Mouse (Mus musculus): ENCODE data around the gene Ak3.

The Ak3 gene

GRCm38 (mm10) chr19:29047334-29048170 lies at the start of gene Ak3:
Ak3 (minus strand) TSS chr19:29047961.
- peak; percentile 72 for DNase-seq (ENCODE audit: low spot score)

DNA sequence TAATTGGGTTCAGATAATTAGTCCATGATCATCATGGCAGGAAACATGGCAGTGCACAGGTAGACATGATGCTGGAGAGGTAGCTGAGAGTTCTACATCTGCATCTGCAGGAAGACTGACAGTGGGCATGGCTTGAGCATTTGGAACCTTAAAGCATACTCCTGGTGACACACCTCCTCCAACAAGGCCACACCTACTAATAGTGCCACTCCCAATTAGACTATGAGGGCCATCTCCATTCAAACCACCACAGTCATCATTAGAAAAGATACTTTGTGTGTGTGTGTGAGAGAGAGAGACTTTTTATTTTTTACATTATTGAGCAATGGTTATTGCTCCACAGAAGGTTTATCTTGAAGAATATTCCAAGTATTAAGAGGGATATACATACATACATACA lies 44.4 kb upstream of the Ak3 start:
- DNase-seq (ENCODE audit: low spot score): no peak

DNA sequence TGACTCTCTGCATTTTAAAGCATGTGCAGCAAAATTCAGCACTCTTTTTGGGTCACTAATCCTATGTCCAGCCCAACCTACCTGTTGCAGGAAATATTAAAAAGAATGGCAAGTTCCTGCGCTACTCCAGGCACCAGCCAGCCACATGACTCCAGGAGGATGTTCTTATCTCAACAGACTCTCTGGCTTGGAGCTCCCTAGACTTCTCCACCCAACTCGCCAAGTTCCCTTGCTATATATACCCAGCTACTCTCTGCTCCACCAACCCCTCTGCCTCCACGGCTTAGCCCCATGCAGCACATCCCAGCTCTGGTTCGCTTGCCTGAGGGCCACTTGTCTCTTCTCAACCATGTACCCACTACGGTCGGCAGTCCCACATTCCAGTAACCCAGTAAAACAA lies 40.9 kb upstream of the Ak3 start:
- no peak for DNase-seq (ENCODE audit: low spot score)

- DNase-seq (ENCODE audit: low spot score): no peak
Observed at GRCm38 (mm10) chr19:29074802-29075201, 27.0 kb upstream of the Ak3 start.

DNA sequence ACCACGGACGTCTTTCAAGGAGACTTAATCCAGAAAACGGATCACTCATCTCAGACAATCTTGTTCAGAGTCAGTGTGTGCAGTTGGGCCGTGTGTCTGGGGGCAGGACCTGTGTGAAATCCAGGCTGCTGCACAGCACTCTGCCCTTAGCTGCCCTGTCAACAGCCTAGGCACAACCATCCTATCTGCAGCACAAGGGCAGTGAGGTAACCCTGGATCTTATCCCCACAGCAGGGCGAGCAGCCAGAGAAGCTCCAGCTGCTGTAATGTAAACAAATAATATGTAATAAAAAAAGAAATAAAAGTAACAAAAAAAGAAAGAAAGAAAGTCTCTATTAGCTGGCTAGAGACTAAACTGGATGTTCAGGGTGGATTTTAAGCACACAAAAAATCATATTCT lies 21.4 kb upstream of the Ak3 start:
- DNase-seq (ENCODE audit: low spot score): no peak

DNA sequence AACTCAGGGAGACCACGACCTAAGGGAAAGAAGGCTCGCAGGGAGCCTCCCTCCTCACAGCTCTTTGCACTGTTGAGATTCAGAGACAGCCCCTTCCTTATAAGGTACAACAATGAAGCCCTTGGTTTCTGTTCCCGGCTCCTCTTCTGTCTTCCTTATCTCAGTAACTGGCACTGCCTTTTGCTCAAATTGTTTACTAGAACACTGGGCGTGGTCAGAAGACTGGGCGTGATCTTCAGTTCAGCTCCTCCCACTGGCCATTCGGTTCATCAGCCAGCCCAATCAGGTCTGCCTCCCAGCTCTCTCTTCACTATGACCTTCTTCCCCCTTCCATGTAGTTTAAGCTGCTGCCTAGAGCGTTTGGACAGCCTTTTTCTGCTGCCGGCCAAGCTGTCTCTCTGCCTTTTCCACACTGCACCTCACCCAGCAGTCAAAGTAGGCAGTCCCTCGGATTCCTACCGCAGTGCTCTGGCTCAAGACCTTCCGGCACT lies 19.3 kb upstream of the Ak3 start:
- DNase-seq (ENCODE audit: low spot score): peak; percentile 49

DNA sequence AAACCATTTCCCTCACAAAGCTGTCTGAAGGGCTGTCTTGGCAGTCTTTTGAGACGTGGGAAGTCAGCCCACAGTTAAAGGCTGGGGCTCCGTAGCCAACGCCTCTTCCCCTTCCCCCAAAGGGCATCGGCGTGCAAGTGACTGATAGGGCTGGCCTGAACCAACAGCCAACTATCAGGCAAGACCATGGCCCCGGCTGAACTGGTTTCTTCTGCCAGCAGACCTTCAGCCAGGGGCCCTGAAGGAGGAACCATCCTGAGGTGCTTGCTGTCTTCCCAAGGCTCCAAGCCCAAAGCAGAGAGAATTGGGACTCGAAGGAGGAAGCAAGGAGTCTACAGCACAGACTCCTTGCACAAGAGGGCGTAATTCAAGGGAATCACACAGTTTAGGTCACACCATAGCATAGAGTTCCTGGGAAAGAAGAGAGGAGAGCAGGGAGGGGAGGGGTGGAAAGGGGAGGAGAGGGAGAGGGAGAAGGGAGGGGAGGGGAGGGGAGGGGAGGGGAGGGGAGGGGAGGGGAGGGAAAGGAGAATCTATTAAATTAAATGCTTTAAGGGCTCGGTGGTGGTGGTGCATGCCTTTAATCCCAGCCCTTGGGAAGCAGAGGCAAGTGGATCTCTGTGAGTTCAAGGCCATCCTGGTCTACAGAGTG lies 16.8 kb upstream of the Ak3 start:
- peak; percentile 29 for DNase-seq (ENCODE audit: low spot score)

DNA sequence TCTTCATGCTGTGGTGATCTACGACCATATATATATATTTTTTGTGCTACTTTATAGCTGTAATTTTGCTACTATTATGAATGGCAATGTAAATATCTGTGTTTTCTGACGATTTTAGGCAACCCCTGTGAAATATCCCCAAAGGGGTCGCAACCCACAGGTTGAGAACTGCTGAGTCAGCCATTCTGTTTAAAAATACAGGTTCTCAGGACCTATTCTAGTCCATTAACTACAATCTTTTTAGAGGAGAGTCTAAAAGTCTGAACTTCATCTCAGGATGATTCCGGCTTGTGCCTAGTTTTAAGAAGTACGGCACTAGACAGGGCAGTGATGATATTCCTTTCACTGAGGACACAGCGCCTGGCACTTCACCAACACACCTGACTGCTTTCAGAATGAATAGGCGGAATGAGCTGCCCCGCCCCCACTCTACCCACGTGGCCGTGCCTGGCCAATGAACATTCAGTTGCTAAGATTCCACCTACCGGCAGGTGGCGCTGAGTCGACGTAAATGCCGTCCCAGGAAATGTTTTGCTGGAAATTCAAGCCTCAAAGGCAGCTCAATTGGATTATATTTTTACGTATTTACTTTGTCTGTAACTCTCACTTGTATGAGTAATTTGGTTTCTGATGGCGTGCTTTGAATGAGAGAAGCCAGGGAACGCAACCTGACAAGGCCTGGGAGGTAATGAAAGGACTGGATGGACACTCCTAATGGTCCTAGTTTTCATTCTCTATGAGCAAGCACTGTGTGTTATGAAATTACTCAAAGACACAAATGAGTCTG lies 16.0 kb upstream of the Ak3 start:
- peak; percentile 97 for DNase-seq (ENCODE audit: low spot score)

DNA sequence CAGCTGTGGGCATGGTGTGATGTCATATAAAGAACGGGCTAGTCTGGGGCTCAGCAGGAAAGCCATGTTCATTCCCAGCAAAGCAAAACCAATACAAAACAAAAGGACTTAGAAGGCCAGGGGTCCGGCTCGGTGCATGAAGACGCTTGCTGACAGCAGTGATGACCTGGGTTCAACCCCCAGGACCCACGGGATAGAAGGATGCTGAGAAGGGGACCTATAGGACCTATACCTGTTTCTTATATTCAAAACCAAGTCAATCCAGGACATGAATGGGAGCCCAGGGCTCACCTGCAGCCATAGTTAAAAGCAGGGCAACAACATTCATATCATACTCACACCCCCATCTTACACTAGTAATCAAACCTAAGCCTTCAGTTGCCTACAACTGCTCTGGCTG lies 15.2 kb upstream of the Ak3 start:
- no peak for DNase-seq (ENCODE audit: low spot score)

- DNase-seq (ENCODE audit: low spot score): no peak
Observed at GRCm38 (mm10) chr19:29060299-29060698, 12.5 kb upstream of the Ak3 start.

DNA sequence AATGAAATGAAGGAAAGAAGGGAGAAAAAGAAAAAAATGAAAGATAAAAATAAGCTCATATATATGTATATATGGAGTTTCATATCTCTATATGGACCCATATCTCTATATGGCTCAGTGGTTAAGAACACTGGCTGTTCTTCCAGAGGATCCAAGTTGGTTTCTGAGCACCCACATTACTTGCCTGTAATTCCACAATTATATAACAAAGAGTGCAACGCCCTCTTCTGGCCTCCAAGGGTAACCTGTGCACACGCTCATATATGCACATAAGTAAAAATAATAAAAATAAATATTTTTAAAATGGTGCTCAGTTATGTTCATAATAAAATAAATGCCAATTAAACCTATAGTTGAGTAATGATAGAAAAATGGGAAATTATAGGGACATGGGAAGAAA lies 11.9 kb upstream of the Ak3 start:
- DNase-seq (ENCODE audit: low spot score): no peak

GRCm38 (mm10) chr19:29058741-29059140 lies 11.0 kb upstream of the Ak3 start:
- no peak for DNase-seq (ENCODE audit: low spot score)

GRCm38 (mm10) chr19:29055469-29055868 lies 7.7 kb upstream of the Ak3 start:
- no peak for DNase-seq (ENCODE audit: low spot score)

GRCm38 (mm10) chr19:29054594-29054993 lies 6.8 kb upstream of the Ak3 start:
- DNase-seq (ENCODE audit: low spot score): no peak

DNA sequence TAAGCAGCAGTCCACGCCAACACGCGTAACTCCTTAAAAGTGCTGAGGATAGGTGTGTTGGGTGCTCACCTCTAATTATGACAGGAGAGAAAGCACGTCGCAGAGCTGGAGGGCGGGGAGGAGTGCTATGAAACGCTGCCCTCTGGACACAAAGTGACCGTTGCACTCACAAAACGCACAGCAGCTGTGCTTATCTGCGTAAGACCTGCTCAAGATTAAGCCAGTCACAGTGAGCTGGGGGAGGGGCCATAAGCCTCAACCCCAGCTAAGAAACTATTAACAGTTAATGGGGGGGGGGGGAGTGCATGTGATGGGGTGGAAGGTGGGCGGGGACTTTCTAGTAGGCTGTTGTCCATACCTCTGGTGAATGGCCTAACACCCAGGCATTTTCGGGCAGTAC lies 5.0 kb upstream of the Ak3 start:
- no peak for DNase-seq (ENCODE audit: low spot score)

DNA sequence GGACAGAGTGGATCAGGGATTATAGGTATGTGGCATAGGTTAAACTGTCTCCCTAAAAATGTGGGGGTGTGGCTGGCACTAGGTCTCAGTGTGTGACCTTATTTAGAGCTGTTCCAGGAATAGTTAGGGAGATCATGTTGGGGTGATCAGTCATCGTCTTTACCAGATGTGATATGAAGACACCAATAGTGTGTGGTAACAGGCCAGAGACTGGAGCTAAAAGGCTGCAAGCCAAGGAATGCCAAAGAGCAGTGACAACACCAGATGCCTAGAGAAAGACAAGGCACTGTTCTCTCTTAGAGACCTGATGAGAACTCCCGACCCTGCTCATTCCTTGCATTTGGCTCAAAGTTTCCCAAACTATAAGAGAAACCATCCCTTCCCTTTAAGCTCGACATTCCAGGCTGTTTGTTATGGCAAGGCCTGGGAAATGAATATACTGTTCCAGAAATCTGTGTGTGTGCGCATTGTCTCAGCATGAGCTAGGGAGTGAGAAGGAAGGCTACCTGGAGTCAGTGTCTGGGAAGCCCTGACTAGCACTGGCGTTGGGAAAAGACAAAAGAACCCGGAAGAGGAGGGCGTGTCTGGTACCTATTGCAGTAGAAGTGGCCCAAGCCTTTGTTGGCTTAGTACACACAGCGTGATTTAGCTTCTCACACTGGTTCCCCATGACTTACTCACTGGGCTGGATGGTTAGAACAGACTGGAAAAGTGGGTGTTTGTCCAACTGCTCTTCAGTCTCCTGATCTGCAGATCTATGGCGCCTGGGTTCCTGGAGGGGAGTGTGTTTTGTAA lies 2.6 kb upstream of the Ak3 start:
- no peak for DNase-seq (ENCODE audit: low spot score)

- DNase-seq (ENCODE audit: low spot score): no peak
Observed at GRCm38 (mm10) chr19:29049401-29050075, 1.8 kb upstream of the Ak3 start.

GRCm38 (mm10) chr19:29046961-29047333 lies 814 bp downstream of the Ak3 start:
- DNase-seq (ENCODE audit: low spot score): no peak

- DNase-seq (ENCODE audit: low spot score): no peak
Observed at GRCm38 (mm10) chr19:29045956-29046650, 1.7 kb downstream of the Ak3 start.

- DNase-seq (ENCODE audit: low spot score): no peak
Observed at GRCm38 (mm10) chr19:29045369-29045768, 2.4 kb downstream of the Ak3 start.

DNA sequence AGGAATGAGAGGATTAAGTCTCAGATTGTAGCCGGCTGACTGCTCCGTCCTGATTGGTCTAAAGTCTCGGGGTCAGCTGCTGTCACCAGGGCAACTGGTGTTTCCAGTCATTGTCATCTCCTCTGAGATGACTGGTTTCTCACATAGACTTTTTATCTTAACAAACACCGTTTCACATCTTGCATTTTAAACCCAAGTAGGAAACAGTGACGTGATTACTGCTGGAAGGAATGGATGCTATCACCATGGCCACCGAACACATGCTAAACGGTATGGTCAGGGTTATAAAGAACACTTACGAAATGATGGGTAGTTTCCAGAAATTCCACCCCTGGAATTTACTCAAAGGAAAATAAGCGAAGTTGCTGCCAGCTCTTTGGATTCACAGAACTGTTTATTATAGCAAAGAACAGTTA lies 3.4 kb downstream of the Ak3 start:
- no peak for DNase-seq (ENCODE audit: low spot score)

Measured in urinary bladder, postnatal 25 days (tissue).